Mouse (Mus musculus) hindbrain, embryonic 12.5 days (tissue): Measurements from ENCODE around the gene Tgoln1. TPM values are rescaled to one million over a fixed set of nuclear protein-coding genes. Genes with fewer than 3 reads are reported as not detected.

ENCODE experiments used
- ATAC-seq: fragments of 200-750 bp; cut with Nextera tagmentation; 2 replicates; pipeline ENCODE4 v1.8.0; 2017; ENCODE audit warnings: moderate TSS enrichment; ENCODE audit not compliant: low FRiP score
- H3K27ac ChIP-seq: fragments of 300-500 bp; sonication (generic); 2 replicates; pipeline ENCODE4 v1.5.1; 2016; ENCODE audit warnings: mild to moderate bottlenecking
- H3K27me3 ChIP-seq: fragments of 300-500 bp; sonication (generic); 2 replicates; pipeline ENCODE4 v1.6.1; 2016; ENCODE audit warnings: mild to moderate bottlenecking
- H3K36me3 ChIP-seq: fragments of 300-500 bp; sonication (generic); 2 replicates; pipeline ENCODE4 v1.6.1; 2016; ENCODE audit warnings: mild to moderate bottlenecking
- H3K4me1 ChIP-seq: fragments of 300-500 bp; sonication (generic); 2 replicates; pipeline ENCODE4 v1.6.1; 2016
- H3K4me2 ChIP-seq: fragments of 300-500 bp; sonication (generic); replicated peaks from 2 replicates; pipeline ENCODE4 v1.6.1; 2016; ENCODE audit warnings: mild to moderate bottlenecking
- H3K4me3 ChIP-seq: fragments of 300-500 bp; sonication (generic); 2 replicates; pipeline ENCODE4 v1.5.1; 2016; ENCODE audit warnings: mild to moderate bottlenecking
- H3K9ac ChIP-seq: fragments of 300-500 bp; sonication (generic); 2 replicates; pipeline ENCODE4 v1.6.1; 2016; ENCODE audit warnings: mild to moderate bottlenecking, moderate library complexity
- H3K9me3 ChIP-seq: fragments of 300-500 bp; sonication (generic); replicated peaks from 2 replicates; pipeline ENCODE4 v1.6.1; 2016; ENCODE audit warnings: mild to moderate bottlenecking
- WGBS: fragments of 180-500 bp; shearing (Covaris S2); methylation state at CpG from one replicate; pipeline ENCODE4 v1.1.7; 2016; 5-methylcytosine and 5-hydroxymethylcytosine counted together
- polyA plus RNA-seq: library from polyadenylated mRNA; unstranded; fragments of >200 nt; fragmentation: Nextera tagmentation; extraction: Ambion mirVana; gene quantifications from 2 replicates; pipeline ENCODE4 v1.2.1, GENCODE M21; 2016

Tgoln1 gene
- 38.8 and 39.2 TPM in 2 replicates for polyA plus RNA-seq

GRCm38 (mm10) chr6:72616643-72617288, at the start of gene Tgoln1:
Tgoln1 (minus strand) TSS chr6:72617000.
- no peaks in the 10 kb centered on the region for H3K9me3 ChIP-seq
- H3K27ac ChIP-seq = peak within 1 kb of the TSS; percentile 95
- H3K4me2 ChIP-seq = peak within 1 kb of the TSS; percentile 97
- peak; percentile 98 for ATAC-seq
- under 1% methylated on average over 41 of the region's 41 CpGs for WGBS
- no peaks in the 10 kb centered on the region for H3K27me3 ChIP-seq
- peaks cover 11% of the 10 kb centered on the region for H3K36me3 ChIP-seq
- peak within 1 kb of the TSS; percentile 84 for H3K9ac ChIP-seq
- peaks cover 35% of the 10 kb centered on the region for H3K4me1 ChIP-seq
- H3K4me3 ChIP-seq = peak within 1 kb of the TSS; percentile 83

GRCm38 (mm10) chr6:72664290-72664689, 47.5 kb upstream of the Tgoln1 start:
- Histone ChIP-seq H3K9ac (no peak overlapping the region), H3K27me3 (no peaks in the 10 kb centered on the region; the same call in 1 of the 2 replicates), H3K4me2 (no peak overlapping the region), H3K4me3 (no peak overlapping the region), H3K9me3 (no peaks in the 10 kb centered on the region), H3K27ac (no peak overlapping the region), H3K36me3 (no peaks in the 10 kb centered on the region), H3K4me1 (0 out of 2 replicates have a peak, but pooled peaks cover 3% of the 10 kb centered on the region)
- WGBS = 81% methylated on average over 8 of the region's 8 CpGs
- no peak for ATAC-seq

- no peak overlapping the region for H3K9ac ChIP-seq
These were observed 46.2 kb upstream of the Tgoln1 start for GRCm38 (mm10) chr6:72663000-72663399.

GRCm38 (mm10) chr6:72660391-72660720, 43.6 kb upstream of the Tgoln1 start:
- no peaks in the 10 kb centered on the region for H3K27me3 ChIP-seq
- no peak overlapping the region for H3K4me3 ChIP-seq
- no peak for ATAC-seq
- H3K4me1 ChIP-seq = peaks cover 11% of the 10 kb centered on the region; the same call in 1 of the 2 replicates
- no peak overlapping the region for H3K4me2 ChIP-seq
- 88% methylated on average over 6 of the region's 6 CpGs for WGBS
- H3K9me3 ChIP-seq = no peaks in the 10 kb centered on the region
- no peak overlapping the region for H3K9ac ChIP-seq
- no peak overlapping the region for H3K27ac ChIP-seq
- no peaks in the 10 kb centered on the region for H3K36me3 ChIP-seq

More at GRCm38 (mm10) chr6:72663000-72663399, 46.2 kb upstream of the Tgoln1 start:
- WGBS = 23% methylated on average over 1 of the region's 1 CpGs
- Histone ChIP-seq H3K4me3 (no peak overlapping the region), H3K9me3 (no peaks in the 10 kb centered on the region), H3K27me3 (no peaks in the 10 kb centered on the region; the same call in 1 of the 2 replicates), H3K36me3 (no peaks in the 10 kb centered on the region), H3K4me2 (no peak overlapping the region), H3K4me1 (0 out of 2 replicates have a peak, but pooled peaks cover 3% of the 10 kb centered on the region), H3K27ac (peak overlapping the region; percentile 24; the same call in 1 of the 2 replicates)
- ATAC-seq = no peak

- peaks cover 16% of the 10 kb centered on the region; the same call in 1 of the 2 replicates for H3K4me1 ChIP-seq
These were observed 43.1 kb upstream of the Tgoln1 start for GRCm38 (mm10) chr6:72659717-72660390.

GRCm38 (mm10) chr6:72658006-72658405, 41.2 kb upstream of the Tgoln1 start:
- WGBS = 66% methylated on average over 3 of the region's 3 CpGs
- H3K9ac ChIP-seq = no peak overlapping the region
- no peaks in the 10 kb centered on the region for H3K9me3 ChIP-seq
- H3K4me1 ChIP-seq = peaks cover 14% of the 10 kb centered on the region; the same call in 1 of the 2 replicates
- no peak overlapping the region for H3K27ac ChIP-seq
- no peak overlapping the region for H3K4me2 ChIP-seq
- no peak overlapping the region for H3K4me3 ChIP-seq
- no peak for ATAC-seq
- no peaks in the 10 kb centered on the region for H3K27me3 ChIP-seq
- H3K36me3 ChIP-seq = no peaks in the 10 kb centered on the region

More at GRCm38 (mm10) chr6:72659717-72660390, 43.1 kb upstream of the Tgoln1 start:
- H3K4me2 ChIP-seq = no peak overlapping the region
- no peaks in the 10 kb centered on the region for H3K9me3 ChIP-seq
- no peaks in the 10 kb centered on the region for H3K36me3 ChIP-seq
- WGBS = 88% methylated on average over 8 of the region's 8 CpGs
- H3K9ac ChIP-seq = no peak overlapping the region
- no peak overlapping the region for H3K4me3 ChIP-seq
- H3K27ac ChIP-seq = no peak overlapping the region
- H3K27me3 ChIP-seq = no peaks in the 10 kb centered on the region
- ATAC-seq = no peak

GRCm38 (mm10) chr6:72656053-72656442, 39.2 kb upstream of the Tgoln1 start:
- WGBS = 91% methylated on average over 7 of the region's 7 CpGs
- no peaks in the 10 kb centered on the region for H3K27me3 ChIP-seq
- H3K27ac ChIP-seq = peak overlapping the region; percentile 86
- ATAC-seq = no peak; the same call in 1 of the 2 replicates
- H3K4me3 ChIP-seq = no peak overlapping the region
- no peaks in the 10 kb centered on the region for H3K36me3 ChIP-seq
- no peak overlapping the region for H3K9ac ChIP-seq
- no peak overlapping the region for H3K4me2 ChIP-seq
- H3K9me3 ChIP-seq = no peaks in the 10 kb centered on the region
- peaks cover 13% of the 10 kb centered on the region; the same call in 1 of the 2 replicates for H3K4me1 ChIP-seq

- Histone ChIP-seq H3K4me2 (peak overlapping the region; percentile 48), H3K9ac (0 out of 2 replicates have a peak overlapping the region, but pooled peaks have one; percentile 38), H3K27me3 (no peaks in the 10 kb centered on the region), H3K27ac (peak overlapping the region; percentile 86), H3K4me3 (peak overlapping the region; percentile 32), H3K36me3 (no peaks in the 10 kb centered on the region), H3K9me3 (no peaks in the 10 kb centered on the region), H3K4me1 (peaks cover 13% of the 10 kb centered on the region; the same call in 1 of the 2 replicates)
- ATAC-seq = peak; percentile 79
- 35% methylated on average over 20 of the region's 20 CpGs for WGBS
These were observed 38.7 kb upstream of the Tgoln1 start for GRCm38 (mm10) chr6:72655309-72656052.

GRCm38 (mm10) chr6:72654355-72654754, 37.6 kb upstream of the Tgoln1 start:
- no peak overlapping the region for H3K9ac ChIP-seq
- no peak for ATAC-seq
- no peaks in the 10 kb centered on the region for H3K36me3 ChIP-seq
- H3K4me1 ChIP-seq = peaks cover 13% of the 10 kb centered on the region; the same call in 1 of the 2 replicates
- no peak overlapping the region for H3K4me2 ChIP-seq
- 87% methylated on average over 6 of the region's 6 CpGs for WGBS
- H3K27ac ChIP-seq = no peak overlapping the region
- H3K27me3 ChIP-seq = no peaks in the 10 kb centered on the region
- H3K9me3 ChIP-seq = no peaks in the 10 kb centered on the region
- no peak overlapping the region for H3K4me3 ChIP-seq

GRCm38 (mm10) chr6:72653419-72653818, 36.6 kb upstream of the Tgoln1 start:
- Histone ChIP-seq H3K36me3 (no peaks in the 10 kb centered on the region), H3K27me3 (no peaks in the 10 kb centered on the region), H3K4me1 (peaks cover 15% of the 10 kb centered on the region; the same call in 1 of the 2 replicates), H3K4me2 (no peak overlapping the region), H3K9ac (no peak overlapping the region), H3K4me3 (no peak overlapping the region), H3K9me3 (no peaks in the 10 kb centered on the region), H3K27ac (no peak overlapping the region)
- WGBS = 82% methylated on average over 7 of the region's 7 CpGs
- no peak for ATAC-seq

GRCm38 (mm10) chr6:72650338-72650851, 33.6 kb upstream of the Tgoln1 start:
- no peak for ATAC-seq
- Histone ChIP-seq H3K27ac (no peak overlapping the region), H3K4me2 (no peak overlapping the region), H3K4me3 (no peak overlapping the region), H3K9ac (no peak overlapping the region), H3K27me3 (no peaks in the 10 kb centered on the region), H3K9me3 (no peaks in the 10 kb centered on the region), H3K4me1 (peaks cover 12% of the 10 kb centered on the region; the same call in 1 of the 2 replicates), H3K36me3 (no peaks in the 10 kb centered on the region)
- 77% methylated on average over 10 of the region's 10 CpGs for WGBS
